19 mouse cellular contexts compared by ENCODE assay signal in genomic region chr2:27584546-27584945, GRCm38 (mm10).
DNase-seq lines count a peak whose midpoint lies in the region; ATAC-seq and TF ChIP-seq lines count a peak whose summit lies in the region.
"Had no signal": no experiment of that assay in that cellular context is flagged by ENCODE, and none has a peak within 500 bp of the region (broad histone marks: within the 10 kb centered on the region; RNA-seq: fewer than 3 reads in every experiment).

No protein-coding gene starts in this region.

- H3K36me3 ChIP-seq in midbrain, postnatal 0 days (ENCODE audit: insufficient read depth, low read length) = no peaks in the 10 kb centered on the region
- H3K36me3 ChIP-seq in midbrain, embryonic 14.5 days (ENCODE audit: control insufficient read depth, insufficient read depth, low read length) = no peaks in the 10 kb centered on the region
- no peaks in the 10 kb centered on the region for H3K36me3 ChIP-seq in forebrain, embryonic 12.5 days (replicated peaks)
- H3K36me3 ChIP-seq: embryonic facial prominence, embryonic 13.5 days; heart, embryonic 12.5 days; hindbrain, embryonic 10.5 days had no signal

- H3K9ac ChIP-seq in midbrain, postnatal 0 days (replicated peaks; ENCODE audit: low read length, poor library complexity, severe bottlenecking) = no peak overlapping the region
- no peak overlapping the region for H3K9ac ChIP-seq in midbrain, embryonic 14.5 days (replicated peaks; ENCODE audit: low read length)
- no peak overlapping the region for H3K9ac ChIP-seq in forebrain, embryonic 12.5 days
- H3K9ac ChIP-seq: embryonic facial prominence, embryonic 13.5 days; forebrain, embryonic 13.5 days; forebrain, postnatal 0 days; heart, embryonic 12.5 days; hindbrain, embryonic 14.5 days had no signal

- H3K4me1 ChIP-seq in midbrain, postnatal 0 days (ENCODE audit: insufficient read depth, low read length) = no peaks in the 10 kb centered on the region
- no peaks in the 10 kb centered on the region for H3K4me1 ChIP-seq in midbrain, embryonic 14.5 days (ENCODE audit: control insufficient read depth, insufficient read depth, low read length)
- H3K4me1 ChIP-seq in forebrain, embryonic 12.5 days = no peaks in the 10 kb centered on the region
- H3K4me1 ChIP-seq: embryonic facial prominence, embryonic 13.5 days; forebrain, embryonic 13.5 days; heart, embryonic 12.5 days had no signal

- H3K27ac ChIP-seq in layer of hippocampus, adult 2 months = no peak overlapping the region
- H3K27ac ChIP-seq in midbrain, postnatal 0 days (ENCODE audit: low read depth, low read length) = no peak overlapping the region
- H3K27ac ChIP-seq in midbrain, embryonic 14.5 days (replicated peaks; ENCODE audit: low read depth, low read length) = no peak overlapping the region
- no peak overlapping the region for H3K27ac ChIP-seq in forebrain, embryonic 12.5 days
- H3K27ac ChIP-seq: embryonic facial prominence, embryonic 13.5 days; forebrain, embryonic 13.5 days; hindbrain, embryonic 10.5 days; hindbrain, embryonic 14.5 days had no signal

- H3K4me2 ChIP-seq in midbrain, postnatal 0 days (ENCODE audit: low read depth, low read length, poor library complexity, severe bottlenecking) = no peak overlapping the region
- no peak overlapping the region for H3K4me2 ChIP-seq in midbrain, embryonic 14.5 days (ENCODE audit: low read length)
- H3K4me2 ChIP-seq in forebrain, embryonic 12.5 days = no peak overlapping the region
- H3K4me2 ChIP-seq: embryonic facial prominence, embryonic 13.5 days; forebrain, embryonic 13.5 days; heart, embryonic 12.5 days; hindbrain, embryonic 14.5 days had no signal

- no peak overlapping the region for H3K4me3 ChIP-seq in layer of hippocampus, adult 2 months
- H3K4me3 ChIP-seq in midbrain, postnatal 0 days (ENCODE audit: low read depth, low read length) = no peak overlapping the region
- no peak overlapping the region for H3K4me3 ChIP-seq in midbrain, embryonic 14.5 days (replicated peaks; ENCODE audit: low read depth, low read length)
- no peak overlapping the region for H3K4me3 ChIP-seq in forebrain, embryonic 12.5 days (replicated peaks)
- H3K4me3 ChIP-seq: embryonic facial prominence, embryonic 13.5 days; forebrain, embryonic 13.5 days; heart, embryonic 12.5 days; hindbrain, embryonic 10.5 days had no signal

- 95% methylated on average over 13 of the region's 13 CpGs for WGBS in midbrain, postnatal 0 days
- WGBS in midbrain, embryonic 14.5 days = 92% methylated on average over 13 of the region's 13 CpGs
- 93% methylated on average over 13 of the region's 13 CpGs for WGBS in forebrain, embryonic 12.5 days

- DNase-seq in layer of hippocampus, adult 2 months (ENCODE audit: low spot score in 2 of 2) = no peak
- no peak for DNase-seq in layer of hippocampus, postnatal 25 days (ENCODE audit: extremely low spot score in 1 of 2, low spot score in 1 of 2)
- no peak for DNase-seq in midbrain, postnatal 0 days (ENCODE audit: low spot score)
- DNase-seq in midbrain, embryonic 14.5 days = no peak
- peak; percentile 72 for DNase-seq in ZHBTc4 (ENCODE audit: low read depth, low spot score)
- no peak for DNase-seq in embryo, embryonic 11 days
- DNase-seq: adrenal gland, adult 8-10 months; adrenal gland, postnatal 36 days; cerebellum, adult 11 months; cerebellum, adult 8-10 months; cerebellum, postnatal 14 days; forebrain, postnatal 0 days; gastrocnemius, postnatal 14 days had no signal

- H3K27me3 ChIP-seq in midbrain, postnatal 0 days (ENCODE audit: insufficient read depth, low read length) = no peaks in the 10 kb centered on the region
- no peaks in the 10 kb centered on the region for H3K27me3 ChIP-seq in midbrain, embryonic 14.5 days (ENCODE audit: control insufficient read depth, insufficient read depth, low read length)
- peaks cover 47% of the 10 kb centered on the region for H3K27me3 ChIP-seq in forebrain, embryonic 12.5 days
- H3K27me3 ChIP-seq: embryonic facial prominence, embryonic 13.5 days had no signal

- TF ChIP-seq CTCF in layer of hippocampus, adult 2 months (conservative IDR thresholded peaks at IDR 0.05) = 0 out of 2 replicates have a peak, but pooled peaks have one; percentile 14
- TF ChIP-seq CTCF in midbrain, postnatal 0 days (IDR thresholded peaks at IDR 0.05) = peak; percentile 24

- no peak for ATAC-seq in midbrain, postnatal 0 days (ENCODE audit: low FRiP score)
- no peak for ATAC-seq in midbrain, embryonic 14.5 days (ENCODE audit: low FRiP score, low TSS enrichment)
- ATAC-seq in forebrain, embryonic 12.5 days (ENCODE audit: low FRiP score) = no peak
- ATAC-seq: forebrain, embryonic 13.5 days; forebrain, postnatal 0 days had no signal

- no peaks in the 10 kb centered on the region for H3K9me3 ChIP-seq in midbrain, postnatal 0 days (ENCODE audit: low read length)
- H3K9me3 ChIP-seq in midbrain, embryonic 14.5 days (ENCODE audit: control insufficient read depth, low read length) = no peaks in the 10 kb centered on the region
- H3K9me3 ChIP-seq in forebrain, embryonic 12.5 days = no peaks in the 10 kb centered on the region
- H3K9me3 ChIP-seq: embryonic facial prominence, embryonic 13.5 days; forebrain, embryonic 13.5 days had no signal
